ENCODE assay signal across 1 mouse cellular context in genomic region chr11:106766611-106767162, GRCm38 (mm10).
A peak's percentile ranks its signal among the peaks of the same experiment; 100 is the strongest.
TF ChIP-seq lines count a peak whose summit lies in the region.

No protein-coding gene starts in this region.

TF ChIP-seq in CH12.LX, 34 proteins besides CTCF, POLR2A, EP300 and RAD21:
- TF ChIP-seq BHLHE40 (IDR thresholded peaks at IDR 0.05; ENCODE audit: low read depth, low read length) (no peak), MAFK (IDR thresholded peaks at IDR 0.05; ENCODE audit: insufficient replicate concordance, low read length) (no peak), SIN3A (IDR thresholded peaks at IDR 0.05; ENCODE audit: low read length) (no peak), ZNF384 (IDR thresholded peaks at IDR 0.05; ENCODE audit: low read depth, low read length) (no peak), JUND (conservative IDR thresholded peaks at IDR 0.05; ENCODE audit: low read depth, low read length) (peak; percentile 65), POLR2AphosphoS2 (IDR thresholded peaks at IDR 0.05; ENCODE audit: low read depth, low read length) (0 out of 2 replicates have a peak, but pooled peaks have one; percentile 25), USF1 (IDR thresholded peaks at IDR 0.05; ENCODE audit: low read depth, low read length) (no peak), JUN (IDR thresholded peaks at IDR 0.05; ENCODE audit: insufficient read depth, low read depth, low read length) (peak; percentile 40; the same call in 1 of the 2 replicates), MYC (IDR thresholded peaks at IDR 0.05; ENCODE audit: low read depth, low read length) (no peak), ETS1 (conservative IDR thresholded peaks at IDR 0.05; ENCODE audit: low read depth, low read length) (no peak), MXI1 (IDR thresholded peaks at IDR 0.05; ENCODE audit: low read depth, low read length) (no peak), ZC3H11A (IDR thresholded peaks at IDR 0.05; ENCODE audit: low read depth, low read length) (no peak), ZKSCAN1 (IDR thresholded peaks at IDR 0.05; ENCODE audit: borderline replicate concordance, low read depth, low read length) (no peak), MEF2A (IDR thresholded peaks at IDR 0.05; ENCODE audit: borderline replicate concordance, low read depth, low read length) (no peak), MAX (IDR thresholded peaks at IDR 0.05; ENCODE audit: low read length) (no peak), TBP (conservative IDR thresholded peaks at IDR 0.05; ENCODE audit: low read depth, low read length) (no peak), SMC3 (IDR thresholded peaks at IDR 0.05; ENCODE audit: low read depth, low read length) (no peak), ELF1 (IDR thresholded peaks at IDR 0.05; ENCODE audit: low read depth, low read length) (no peak)
